Mouse (Mus musculus) ES-Bruce4 (cell line): ENCODE measurements around the gene Cited2. TPM values are rescaled to one million over a fixed set of nuclear protein-coding genes. Genes with fewer than 3 reads are reported as not detected.

Experiments
- H3K27ac ChIP-seq: 2 replicates; pipeline ENCODE4 v1.5.1; 2012; ENCODE audit warnings: low read length, inconsistent platforms; ENCODE audit not compliant: insufficient read depth
- H3K27me3 ChIP-seq: 2 replicates; pipeline ENCODE4 v1.6.1; 2012; ENCODE audit warnings: mild to moderate bottlenecking, low read length, inconsistent platforms; ENCODE audit not compliant: control insufficient read depth, poor library complexity, insufficient read depth, severe bottlenecking
- H3K36me3 ChIP-seq: 2 replicates; pipeline ENCODE4 v1.6.1; 2012; ENCODE audit warnings: inconsistent platforms, mild to moderate bottlenecking, low read length, moderate library complexity; ENCODE audit not compliant: control insufficient read depth, poor library complexity, insufficient read depth, severe bottlenecking
- H3K4me1 ChIP-seq: one replicate; pipeline ENCODE4 v1.8.1; 2011; ENCODE audit warnings: low read length; ENCODE audit not compliant: control insufficient read depth, insufficient read depth
- H3K4me3 ChIP-seq: 2 replicates; pipeline ENCODE4 v1.5.1; 2011; ENCODE audit warnings: low read depth, mild to moderate bottlenecking, low read length
- H3K9ac ChIP-seq: 2 replicates; pipeline ENCODE4 v1.6.1; 2012; ENCODE audit warnings: low read depth, mild to moderate bottlenecking, inconsistent platforms; ENCODE audit not compliant: poor library complexity, severe bottlenecking
- H3K9me3 ChIP-seq: replicated peaks from 2 replicates; pipeline ENCODE4 v1.6.1; 2012; ENCODE audit warnings: mild to moderate bottlenecking, low read length, inconsistent platforms; ENCODE audit not compliant: control insufficient read depth, poor library complexity, insufficient read depth, severe bottlenecking
- CTCF ChIP-seq: IDR thresholded peaks from one replicate; pipeline ENCODE4 v1.8.1; 2011; ENCODE audit warnings: low read depth, low read length
- EP300 ChIP-seq: IDR thresholded peaks from 2 replicates; pipeline ENCODE4 v1.6.1; 2011; ENCODE audit warnings: low read depth, low read length; ENCODE audit not compliant: insufficient read depth
- POLR2A ChIP-seq: IDR thresholded peaks from one replicate; pipeline ENCODE4 v1.8.1; 2011; ENCODE audit warnings: low read length; ENCODE audit not compliant: insufficient read depth
- polyA plus RNA-seq: library from polyadenylated mRNA; stranded (reverse); fragments of >200 nt; gene quantifications from 2 replicates; pipeline ENCODE4 v1.2.4, GENCODE M21; 2011; ENCODE audit warnings: low read depth; ENCODE audit not compliant: missing spikeins, insufficient read depth, insufficient read length

Gene Cited2
- polyA plus RNA-seq, 1 experiment: 158 TPM

GRCm38 (mm10) chr10:17772364-17772763, 49.3 kb downstream of the Cited2 start:
- no peak overlapping the region for H3K27ac ChIP-seq
- H3K9me3 ChIP-seq: no peaks in the 10 kb centered on the region
- H3K9ac ChIP-seq: no peak overlapping the region
- no peaks in the 10 kb centered on the region for H3K36me3 ChIP-seq
- no peaks in the 10 kb centered on the region for H3K27me3 ChIP-seq
- H3K4me3 ChIP-seq: no peak overlapping the region
- TF ChIP-seq EP300 (no peak), POLR2A (no peak), CTCF (no peak)
- H3K4me1 ChIP-seq: no peaks in the 10 kb centered on the region

GRCm38 (mm10) chr10:17774366-17774765, 51.3 kb downstream of the Cited2 start:
- Histone ChIP-seq H3K9ac (no peak overlapping the region), H3K9me3 (no peaks in the 10 kb centered on the region), H3K4me3 (no peak overlapping the region), H3K4me1 (no peaks in the 10 kb centered on the region), H3K36me3 (no peaks in the 10 kb centered on the region), H3K27me3 (no peaks in the 10 kb centered on the region), H3K27ac (no peak overlapping the region)
- TF ChIP-seq POLR2A (no peak), EP300 (no peak), CTCF (no peak)

GRCm38 (mm10) chr10:17775079-17775478, 52.1 kb downstream of the Cited2 start:
- Histone ChIP-seq H3K27me3 (no peaks in the 10 kb centered on the region), H3K9ac (no peak overlapping the region), H3K9me3 (no peaks in the 10 kb centered on the region), H3K36me3 (no peaks in the 10 kb centered on the region), H3K4me3 (no peak overlapping the region), H3K27ac (no peak overlapping the region), H3K4me1 (no peaks in the 10 kb centered on the region)
- TF ChIP-seq POLR2A: no peak
- TF ChIP-seq CTCF: no peak
- TF ChIP-seq EP300: no peak

Other genes with a start within 250 kb of the Cited2 start
- 0.96 and 1.7 TPM in 2 replicates for gene Txlnb, start 73.0 kb downstream of the Cited2 start, polyA plus RNA-seq
- 29.0 and 30.8 TPM in 2 replicates for gene Heca, start 224.8 kb downstream of the Cited2 start, polyA plus RNA-seq